Mouse (Mus musculus): ENCODE results near the gene Atp5d. TPM values are rescaled to one million over a fixed set of nuclear protein-coding genes. Genes with fewer than 3 reads are reported as not detected.

Gene Atp5d
- total RNA-seq, 1 experiment: 226 TPM

- peaks cover 41% of the 10 kb centered on the region for H3K36me3 ChIP-seq (ENCODE audit: control insufficient read depth, insufficient read depth, low read length, poor library complexity, severe bottlenecking)
- no peak overlapping the region for H3K9ac ChIP-seq (ENCODE audit: insufficient read depth, low read depth, low read length, poor library complexity, severe bottlenecking)
- TF ChIP-seq ZC3H11A (IDR thresholded peaks at IDR 0.05; ENCODE audit: borderline replicate concordance, low read depth, low read length) (no peak), MAFK (IDR thresholded peaks at IDR 0.05; ENCODE audit: insufficient read depth, low read depth, low read length) (no peak), HCFC1 (IDR thresholded peaks at IDR 0.05; ENCODE audit: borderline replicate concordance, insufficient read depth, low read length) (no peak), ZNF384 (IDR thresholded peaks at IDR 0.05; ENCODE audit: low read depth, low read length) (no peak), CHD2 (IDR thresholded peaks at IDR 0.05; ENCODE audit: low read depth, low read length) (no peak)
- no peak overlapping the region for H3K4me3 ChIP-seq (ENCODE audit: insufficient read depth in 1 of 2, low read depth in 1 of 2, low read length in 2 of 2, poor library complexity in 1 of 2, severe bottlenecking in 1 of 2)
- peaks cover 5 to 22% of the 10 kb centered on the region in 2 experiments; a peak in 3 of 4 replicates for H3K4me1 ChIP-seq (ENCODE audit: control insufficient read depth in 2 of 2, insufficient read depth in 2 of 2, low read length in 2 of 2, poor library complexity in 1 of 2)
- no peaks in the 10 kb centered on the region for H3K9me3 ChIP-seq (ENCODE audit: control insufficient read depth, insufficient read depth, low read depth, low read length)
- in situ Hi-C loops (cut with MboI; ENCODE audit: low sequenced_read_pairs in 2 of 2, unreplicated experiment in 2 of 2): no loop called here
- H3K27ac ChIP-seq (ENCODE audit: insufficient read depth, low read depth, low read length, poor library complexity, severe bottlenecking): no peak overlapping the region
- no peak for DNase-seq (ENCODE audit: low read depth, low spot score)
These were observed 3.3 kb upstream of the Atp5d start for GRCm38 (mm10) chr10:80135161-80135560.

DNA sequence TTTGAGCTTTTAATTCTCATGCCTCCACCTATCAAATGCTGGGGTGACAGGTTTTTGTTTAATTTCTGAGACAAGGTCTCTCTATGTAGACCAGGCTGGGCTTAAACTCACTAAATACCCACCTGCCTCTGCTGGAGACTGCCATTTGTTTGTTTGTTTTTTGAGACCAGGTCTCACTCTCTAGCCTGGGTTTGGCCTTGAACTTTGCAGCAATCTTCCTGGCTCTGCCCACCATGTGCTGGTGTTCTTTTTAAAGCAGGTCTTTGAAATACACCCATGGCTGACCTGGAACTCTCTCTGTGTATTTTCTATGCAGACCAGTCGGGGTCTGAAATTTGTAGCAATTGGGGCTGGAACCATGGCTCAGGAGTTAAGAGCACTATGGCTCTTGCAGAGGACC lies 2.8 kb upstream of the Atp5d start:
- H3K4me3 ChIP-seq (ENCODE audit: insufficient read depth in 1 of 2, low read depth in 1 of 2, low read length in 2 of 2, poor library complexity in 1 of 2, severe bottlenecking in 1 of 2): no peak overlapping the region
- no peak for DNase-seq (ENCODE audit: low read depth, low spot score)
- no peak for TF ChIP-seq CHD2 (IDR thresholded peaks at IDR 0.05; ENCODE audit: low read depth, low read length)
- no peak for TF ChIP-seq ZNF384 (IDR thresholded peaks at IDR 0.05; ENCODE audit: low read depth, low read length)
- no peak for TF ChIP-seq ZC3H11A (IDR thresholded peaks at IDR 0.05; ENCODE audit: borderline replicate concordance, low read depth, low read length)
- TF ChIP-seq MAFK (IDR thresholded peaks at IDR 0.05; ENCODE audit: insufficient read depth, low read depth, low read length): no peak
- TF ChIP-seq HCFC1 (IDR thresholded peaks at IDR 0.05; ENCODE audit: borderline replicate concordance, insufficient read depth, low read length): no peak
- in situ Hi-C loops (cut with MboI; ENCODE audit: low sequenced_read_pairs in 2 of 2, unreplicated experiment in 2 of 2): no loop called here
- H3K36me3 ChIP-seq (ENCODE audit: control insufficient read depth, insufficient read depth, low read length, poor library complexity, severe bottlenecking): peaks cover 37% of the 10 kb centered on the region
- H3K4me1 ChIP-seq (ENCODE audit: control insufficient read depth in 2 of 2, insufficient read depth in 2 of 2, low read length in 2 of 2, poor library complexity in 1 of 2): peaks cover 5 to 21% of the 10 kb centered on the region in 2 experiments; a peak in 3 of 4 replicates
- no peak overlapping the region for H3K9ac ChIP-seq (ENCODE audit: insufficient read depth, low read depth, low read length, poor library complexity, severe bottlenecking)
- H3K9me3 ChIP-seq (ENCODE audit: control insufficient read depth, insufficient read depth, low read depth, low read length): no peaks in the 10 kb centered on the region
- H3K27ac ChIP-seq (ENCODE audit: insufficient read depth, low read depth, low read length, poor library complexity, severe bottlenecking): no peak overlapping the region

GRCm38 (mm10) chr10:80136179-80136951 lies 2.1 kb upstream of the Atp5d start:
- peaks cover 33% of the 10 kb centered on the region for H3K36me3 ChIP-seq (ENCODE audit: control insufficient read depth, insufficient read depth, low read length, poor library complexity, severe bottlenecking)
- H3K4me3 ChIP-seq (ENCODE audit: insufficient read depth in 1 of 2, low read depth in 1 of 2, low read length in 2 of 2, poor library complexity in 1 of 2, severe bottlenecking in 1 of 2): peak overlapping the region; percentile 48 to 71
- H3K9me3 ChIP-seq (ENCODE audit: control insufficient read depth, insufficient read depth, low read depth, low read length): no peaks in the 10 kb centered on the region
- TF ChIP-seq ZC3H11A (IDR thresholded peaks at IDR 0.05; ENCODE audit: borderline replicate concordance, low read depth, low read length) (no peak), ZNF384 (IDR thresholded peaks at IDR 0.05; ENCODE audit: low read depth, low read length) (no peak), CHD2 (IDR thresholded peaks at IDR 0.05; ENCODE audit: low read depth, low read length) (no peak), HCFC1 (IDR thresholded peaks at IDR 0.05; ENCODE audit: borderline replicate concordance, insufficient read depth, low read length) (no peak), MAFK (IDR thresholded peaks at IDR 0.05; ENCODE audit: insufficient read depth, low read depth, low read length) (no peak)
- in situ Hi-C loops (cut with MboI; ENCODE audit: low sequenced_read_pairs in 2 of 2, unreplicated experiment in 2 of 2): no loop called here
- DNase-seq (ENCODE audit: low read depth, low spot score): no peak
- no peak overlapping the region for H3K27ac ChIP-seq (ENCODE audit: insufficient read depth, low read depth, low read length, poor library complexity, severe bottlenecking)
- H3K9ac ChIP-seq (ENCODE audit: insufficient read depth, low read depth, low read length, poor library complexity, severe bottlenecking): peak overlapping the region; percentile 29; the same call in 1 of the 2 replicates
- peaks cover 5 to 16% of the 10 kb centered on the region in 2 experiments; a peak in 3 of 4 replicates for H3K4me1 ChIP-seq (ENCODE audit: control insufficient read depth in 2 of 2, insufficient read depth in 2 of 2, low read length in 2 of 2, poor library complexity in 1 of 2)

DNA sequence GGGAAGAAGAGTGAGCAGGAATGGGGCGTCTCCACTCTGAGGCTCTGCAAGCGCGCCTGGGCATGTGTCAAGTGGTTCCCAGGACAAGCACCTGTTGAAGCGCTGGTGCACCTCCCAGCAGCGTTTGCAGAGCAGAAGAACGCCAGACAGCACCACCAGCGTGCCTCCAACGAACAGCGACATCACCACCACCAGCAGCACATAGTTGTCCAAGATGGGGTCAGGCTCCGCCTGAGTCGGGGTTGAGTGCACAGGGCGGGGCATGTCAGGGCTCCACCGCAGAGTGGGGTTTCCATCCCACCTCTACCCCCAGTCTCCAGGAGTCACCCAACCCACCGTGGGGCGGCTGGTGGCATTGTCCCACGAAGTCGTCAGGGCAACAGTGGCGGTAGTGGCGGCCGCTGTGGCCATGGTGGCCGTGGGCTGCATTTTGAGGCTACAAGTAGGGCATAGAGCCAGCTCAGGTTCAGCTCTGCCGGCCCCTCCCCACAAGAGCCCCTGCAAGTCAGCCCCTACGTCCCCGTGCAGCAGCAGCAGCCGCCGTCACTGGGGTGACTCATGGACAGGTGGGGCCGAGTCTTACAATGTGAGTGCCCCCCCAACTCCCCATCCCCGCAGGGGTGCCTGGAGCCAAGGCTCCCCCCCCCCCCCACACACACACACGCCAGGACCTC lies 1.3 kb upstream of the Atp5d start:
- Histone ChIP-seq H3K9ac (ENCODE audit: insufficient read depth, low read depth, low read length, poor library complexity, severe bottlenecking) (peak overlapping the region; percentile 29; the same call in 1 of the 2 replicates), H3K36me3 (ENCODE audit: control insufficient read depth, insufficient read depth, low read length, poor library complexity, severe bottlenecking) (peaks cover 33% of the 10 kb centered on the region), H3K4me3 (ENCODE audit: insufficient read depth in 1 of 2, low read depth in 1 of 2, low read length in 2 of 2, poor library complexity in 1 of 2, severe bottlenecking in 1 of 2) (peak overlapping the region; percentile 48 to 71), H3K4me1 (ENCODE audit: control insufficient read depth in 2 of 2, insufficient read depth in 2 of 2, low read length in 2 of 2, poor library complexity in 1 of 2) (peaks cover 5 to 14% of the 10 kb centered on the region in 2 experiments; a peak in 3 of 4 replicates), H3K9me3 (ENCODE audit: control insufficient read depth, insufficient read depth, low read depth, low read length) (no peaks in the 10 kb centered on the region), H3K27ac (ENCODE audit: insufficient read depth, low read depth, low read length, poor library complexity, severe bottlenecking) (no peak overlapping the region)
- TF ChIP-seq CHD2 (IDR thresholded peaks at IDR 0.05; ENCODE audit: low read depth, low read length) (no peak), ZNF384 (IDR thresholded peaks at IDR 0.05; ENCODE audit: low read depth, low read length) (no peak), HCFC1 (IDR thresholded peaks at IDR 0.05; ENCODE audit: borderline replicate concordance, insufficient read depth, low read length) (no peak), MAFK (IDR thresholded peaks at IDR 0.05; ENCODE audit: insufficient read depth, low read depth, low read length) (no peak), ZC3H11A (IDR thresholded peaks at IDR 0.05; ENCODE audit: borderline replicate concordance, low read depth, low read length) (no peak)
- no peak for DNase-seq (ENCODE audit: low read depth, low spot score)
- in situ Hi-C loops (cut with MboI; ENCODE audit: low sequenced_read_pairs in 2 of 2, unreplicated experiment in 2 of 2): no loop called here
